Mouse (Mus musculus): Measurements from ENCODE around the gene Asb15.

The Asb15 gene

GRCm38 (mm10) chr6:24564886-24565285 lies 36.9 kb downstream of the Asb15 start:
- DNase-seq (ENCODE audit: low read depth, low spot score) = no peak

GRCm38 (mm10) chr6:24568963-24569362 lies 41.0 kb downstream of the Asb15 start:
- no peak for DNase-seq (ENCODE audit: low read depth, low spot score)

GRCm38 (mm10) chr6:24569711-24570110 lies 41.8 kb downstream of the Asb15 start:
- no peak for DNase-seq (ENCODE audit: low read depth, low spot score)

- DNase-seq (ENCODE audit: low read depth, low spot score) = no peak
These were observed 42.3 kb downstream of the Asb15 start for GRCm38 (mm10) chr6:24570278-24570677.

GRCm38 (mm10) chr6:24571126-24571525 lies 43.2 kb downstream of the Asb15 start:
- DNase-seq (ENCODE audit: low read depth, low spot score) = no peak

GRCm38 (mm10) chr6:24572431-24572830 lies 44.5 kb downstream of the Asb15 start:
- DNase-seq (ENCODE audit: low read depth, low spot score) = no peak

- no peak for DNase-seq (ENCODE audit: low read depth, low spot score)
These were observed 45.4 kb downstream of the Asb15 start for GRCm38 (mm10) chr6:24573319-24573718.

- DNase-seq (ENCODE audit: low read depth, low spot score) = no peak
These were observed 55.5 kb downstream of the Asb15 start for GRCm38 (mm10) chr6:24583456-24583855.

GRCm38 (mm10) chr6:24585431-24586310 lies 57.7 kb downstream of the Asb15 start:
- no peak for DNase-seq (ENCODE audit: low read depth, low spot score)

- no peak for DNase-seq (ENCODE audit: low read depth, low spot score)
These were observed 58.9 kb downstream of the Asb15 start for GRCm38 (mm10) chr6:24586885-24587284.

- DNase-seq (ENCODE audit: low read depth, low spot score) = no peak
These were observed 62.3 kb downstream of the Asb15 start for GRCm38 (mm10) chr6:24590282-24590681.

GRCm38 (mm10) chr6:24591525-24592218 lies 63.7 kb downstream of the Asb15 start:
- DNase-seq (ENCODE audit: low read depth, low spot score) = no peak

- no peak for DNase-seq (ENCODE audit: low read depth, low spot score)
These were observed 69.6 kb downstream of the Asb15 start, which contains the start of gene Lmod2 for GRCm38 (mm10) chr6:24597500-24597899. TSS of gene Lmod2 (plus strand) at chr6:24597762.

GRCm38 (mm10) chr6:24599179-24599578 lies 71.2 kb downstream of the Asb15 start:
- DNase-seq (ENCODE audit: low read depth, low spot score) = no peak

GRCm38 (mm10) chr6:24599639-24600038 lies 71.7 kb downstream of the Asb15 start:
- DNase-seq (ENCODE audit: low read depth, low spot score) = no peak

- DNase-seq (ENCODE audit: low read depth, low spot score) = no peak
These were observed 72.2 kb downstream of the Asb15 start for GRCm38 (mm10) chr6:24600134-24600533.

GRCm38 (mm10) chr6:24600726-24601125 lies 72.8 kb downstream of the Asb15 start:
- no peak for DNase-seq (ENCODE audit: low read depth, low spot score)

GRCm38 (mm10) chr6:24601668-24602067 lies 73.7 kb downstream of the Asb15 start:
- no peak for DNase-seq (ENCODE audit: low read depth, low spot score)

GRCm38 (mm10) chr6:24602351-24602750 lies 74.4 kb downstream of the Asb15 start:
- no peak for DNase-seq (ENCODE audit: low read depth, low spot score)

GRCm38 (mm10) chr6:24602993-24603392 lies 75.0 kb downstream of the Asb15 start:
- DNase-seq (ENCODE audit: low read depth, low spot score) = no peak

GRCm38 (mm10) chr6:24604289-24604688 lies 76.3 kb downstream of the Asb15 start:
- no peak for DNase-seq (ENCODE audit: low read depth, low spot score)

GRCm38 (mm10) chr6:24605631-24606030 lies 77.7 kb downstream of the Asb15 start:
- no peak for DNase-seq (ENCODE audit: low read depth, low spot score)

GRCm38 (mm10) chr6:24606512-24606911 lies 78.6 kb downstream of the Asb15 start:
- DNase-seq (ENCODE audit: low read depth, low spot score) = peak; percentile 14
